Mouse (Mus musculus): ENCODE measurements at regions not wholly inside any gene's neighbourhood (a gene's known extent, or its start where the extent isn't known, plus 50 kb on each side); places are given as distances from the start of the nearest gene placed in this dataset.
"Not testable (repeated sequence)": the region's sequence is repeated elsewhere in the genome, so short reads cannot be mapped to it uniquely, and the experiment has no call there.

- Histone ChIP-seq H3K4me3 (ENCODE audit: low read depth, low read length) (no peak overlapping the region), H3K4me1 (ENCODE audit: control insufficient read depth, insufficient read depth, low read length) (no peaks in the 10 kb centered on the region), H3K27ac (ENCODE audit: low read length) (no peak overlapping the region), H3K4me2 (replicated peaks; ENCODE audit: low read depth, low read length) (no peak overlapping the region), H3K9ac (replicated peaks; ENCODE audit: low read depth, low read length) (no peak overlapping the region), H3K27me3 (ENCODE audit: control insufficient read depth, insufficient read depth, low read length) (no peaks in the 10 kb centered on the region), H3K9me3 (ENCODE audit: control insufficient read depth, low read depth, low read length) (no peaks in the 10 kb centered on the region), H3K36me3 (ENCODE audit: control insufficient read depth, insufficient read depth, low read length) (no peaks in the 10 kb centered on the region)
- no peak for ATAC-seq (ENCODE audit: insufficient number of reproducible peaks, insufficient read depth, low FRiP score, low read depth)
- 65% methylated on average over 1 of the region's 1 CpGs for WGBS
Measured at GRCm38 (mm10) chr9:92799695-92800094, 257.7 kb downstream of the Plod2 start.

GRCm38 (mm10) chr9:92809469-92809868, 267.4 kb downstream of the Plod2 start:
- H3K9me3 ChIP-seq (ENCODE audit: control insufficient read depth, low read depth, low read length) = no peaks in the 10 kb centered on the region
- no peak overlapping the region for H3K9ac ChIP-seq (replicated peaks; ENCODE audit: low read depth, low read length)
- H3K36me3 ChIP-seq (ENCODE audit: control insufficient read depth, insufficient read depth, low read length) = no peaks in the 10 kb centered on the region
- H3K4me1 ChIP-seq (ENCODE audit: control insufficient read depth, insufficient read depth, low read length) = no peaks in the 10 kb centered on the region
- H3K4me2 ChIP-seq (replicated peaks; ENCODE audit: low read depth, low read length) = no peak overlapping the region
- ATAC-seq (ENCODE audit: insufficient number of reproducible peaks, insufficient read depth, low FRiP score, low read depth) = no peak
- no peak overlapping the region for H3K4me3 ChIP-seq (ENCODE audit: low read depth, low read length)
- H3K27me3 ChIP-seq (ENCODE audit: control insufficient read depth, insufficient read depth, low read length) = no peaks in the 10 kb centered on the region
- H3K27ac ChIP-seq (ENCODE audit: low read length) = no peak overlapping the region

GRCm38 (mm10) chr9:92820721-92821120, 278.7 kb downstream of the Plod2 start:
- Histone ChIP-seq H3K36me3 (ENCODE audit: control insufficient read depth, insufficient read depth, low read length) (no peaks in the 10 kb centered on the region), H3K9me3 (ENCODE audit: control insufficient read depth, low read depth, low read length) (no peaks in the 10 kb centered on the region), H3K9ac (replicated peaks; ENCODE audit: low read depth, low read length) (no peak overlapping the region), H3K4me3 (ENCODE audit: low read depth, low read length) (no peak overlapping the region), H3K27ac (ENCODE audit: low read length) (no peak overlapping the region), H3K27me3 (ENCODE audit: control insufficient read depth, insufficient read depth, low read length) (no peaks in the 10 kb centered on the region), H3K4me2 (replicated peaks; ENCODE audit: low read depth, low read length) (no peak overlapping the region), H3K4me1 (ENCODE audit: control insufficient read depth, insufficient read depth, low read length) (no peaks in the 10 kb centered on the region)
- 0 out of 2 replicates have a peak, but pooled peaks have one; percentile 6 for ATAC-seq (ENCODE audit: insufficient number of reproducible peaks, insufficient read depth, low FRiP score, low read depth)
- 56% methylated on average over 11 of the region's 11 CpGs for WGBS

- Histone ChIP-seq H3K4me3 (ENCODE audit: low read depth, low read length) (no peak overlapping the region), H3K4me1 (ENCODE audit: control insufficient read depth, insufficient read depth, low read length) (no peaks in the 10 kb centered on the region), H3K9me3 (ENCODE audit: control insufficient read depth, low read depth, low read length) (no peaks in the 10 kb centered on the region), H3K9ac (replicated peaks; ENCODE audit: low read depth, low read length) (no peak overlapping the region), H3K27me3 (ENCODE audit: control insufficient read depth, insufficient read depth, low read length) (no peaks in the 10 kb centered on the region), H3K36me3 (ENCODE audit: control insufficient read depth, insufficient read depth, low read length) (no peaks in the 10 kb centered on the region), H3K27ac (ENCODE audit: low read length) (no peak overlapping the region), H3K4me2 (replicated peaks; ENCODE audit: low read depth, low read length) (no peak overlapping the region)
- ATAC-seq (ENCODE audit: insufficient number of reproducible peaks, insufficient read depth, low FRiP score, low read depth) = no peak
Measured at GRCm38 (mm10) chr9:92826708-92827353, 284.8 kb downstream of the Plod2 start.

- not testable (repeated sequence) for H3K27me3 ChIP-seq (ENCODE audit: control insufficient read depth, insufficient read depth, low read length); ATAC-seq (ENCODE audit: insufficient number of reproducible peaks, insufficient read depth, low FRiP score, low read depth); H3K4me3 ChIP-seq (ENCODE audit: low read depth, low read length); H3K9ac ChIP-seq (replicated peaks; ENCODE audit: low read depth, low read length); H3K4me2 ChIP-seq (replicated peaks; ENCODE audit: low read depth, low read length); H3K36me3 ChIP-seq (ENCODE audit: control insufficient read depth, insufficient read depth, low read length); H3K27ac ChIP-seq (ENCODE audit: low read length); H3K4me1 ChIP-seq (ENCODE audit: control insufficient read depth, insufficient read depth, low read length); H3K9me3 ChIP-seq (ENCODE audit: control insufficient read depth, low read depth, low read length)
- 85% methylated on average over 2 of the region's 2 CpGs for WGBS
Measured at GRCm38 (mm10) chr9:92836156-92836555, 294.1 kb downstream of the Plod2 start.

GRCm38 (mm10) chr9:92856410-92857083, 314.5 kb downstream of the Plod2 start:
- no peak for ATAC-seq (ENCODE audit: insufficient number of reproducible peaks, insufficient read depth, low FRiP score, low read depth)

GRCm38 (mm10) chr9:92865822-92866221, 323.8 kb downstream of the Plod2 start:
- 66% methylated on average over 6 of the region's 6 CpGs for WGBS
- no peak overlapping the region for H3K27ac ChIP-seq (ENCODE audit: low read length)
- H3K36me3 ChIP-seq (ENCODE audit: control insufficient read depth, insufficient read depth, low read length) = no peaks in the 10 kb centered on the region
- no peak overlapping the region for H3K4me2 ChIP-seq (replicated peaks; ENCODE audit: low read depth, low read length)
- ATAC-seq (ENCODE audit: insufficient number of reproducible peaks, insufficient read depth, low FRiP score, low read depth) = no peak
- no peak overlapping the region for H3K4me3 ChIP-seq (ENCODE audit: low read depth, low read length)
- no peak overlapping the region for H3K9ac ChIP-seq (replicated peaks; ENCODE audit: low read depth, low read length)
- no peaks in the 10 kb centered on the region for H3K9me3 ChIP-seq (ENCODE audit: control insufficient read depth, low read depth, low read length)
- H3K4me1 ChIP-seq (ENCODE audit: control insufficient read depth, insufficient read depth, low read length) = no peaks in the 10 kb centered on the region
- H3K27me3 ChIP-seq (ENCODE audit: control insufficient read depth, insufficient read depth, low read length) = no peaks in the 10 kb centered on the region

More at GRCm38 (mm10) chr9:92856410-92857083, 314.5 kb downstream of the Plod2 start:
- Histone ChIP-seq H3K4me1 (ENCODE audit: control insufficient read depth, insufficient read depth, low read length) (no peaks in the 10 kb centered on the region), H3K9me3 (ENCODE audit: control insufficient read depth, low read depth, low read length) (no peaks in the 10 kb centered on the region), H3K36me3 (ENCODE audit: control insufficient read depth, insufficient read depth, low read length) (no peaks in the 10 kb centered on the region), H3K4me2 (replicated peaks; ENCODE audit: low read depth, low read length) (no peak overlapping the region), H3K27ac (ENCODE audit: low read length) (no peak overlapping the region), H3K4me3 (ENCODE audit: low read depth, low read length) (no peak overlapping the region), H3K27me3 (ENCODE audit: control insufficient read depth, insufficient read depth, low read length) (no peaks in the 10 kb centered on the region), H3K9ac (replicated peaks; ENCODE audit: low read depth, low read length) (no peak overlapping the region)
- WGBS = 88% methylated on average over 7 of the region's 7 CpGs

- H3K9me3 ChIP-seq (ENCODE audit: control insufficient read depth, low read depth, low read length) = no peaks in the 10 kb centered on the region
- no peak overlapping the region for H3K4me3 ChIP-seq (ENCODE audit: low read depth, low read length)
- ATAC-seq (ENCODE audit: insufficient number of reproducible peaks, insufficient read depth, low FRiP score, low read depth) = no peak
- WGBS = 31% methylated on average over 4 of the region's 4 CpGs
- no peak overlapping the region for H3K27ac ChIP-seq (ENCODE audit: low read length)
- H3K27me3 ChIP-seq (ENCODE audit: control insufficient read depth, insufficient read depth, low read length) = no peaks in the 10 kb centered on the region
- no peaks in the 10 kb centered on the region for H3K36me3 ChIP-seq (ENCODE audit: control insufficient read depth, insufficient read depth, low read length)
- no peaks in the 10 kb centered on the region for H3K4me1 ChIP-seq (ENCODE audit: control insufficient read depth, insufficient read depth, low read length)
- no peak overlapping the region for H3K9ac ChIP-seq (replicated peaks; ENCODE audit: low read depth, low read length)
- H3K4me2 ChIP-seq (replicated peaks; ENCODE audit: low read depth, low read length) = no peak overlapping the region
Measured at GRCm38 (mm10) chr9:92878589-92878988, 336.6 kb downstream of the Plod2 start.

- Histone ChIP-seq H3K9ac (replicated peaks; ENCODE audit: low read depth, low read length) (no peak overlapping the region), H3K4me2 (replicated peaks; ENCODE audit: low read depth, low read length) (no peak overlapping the region), H3K36me3 (ENCODE audit: control insufficient read depth, insufficient read depth, low read length) (no peaks in the 10 kb centered on the region), H3K4me1 (ENCODE audit: control insufficient read depth, insufficient read depth, low read length) (no peaks in the 10 kb centered on the region), H3K4me3 (ENCODE audit: low read depth, low read length) (no peak overlapping the region), H3K27ac (ENCODE audit: low read length) (no peak overlapping the region), H3K9me3 (ENCODE audit: control insufficient read depth, low read depth, low read length) (no peaks in the 10 kb centered on the region), H3K27me3 (ENCODE audit: control insufficient read depth, insufficient read depth, low read length) (no peaks in the 10 kb centered on the region)
- ATAC-seq (ENCODE audit: insufficient number of reproducible peaks, insufficient read depth, low FRiP score, low read depth) = no peak
- 76% methylated on average over 2 of the region's 2 CpGs for WGBS
Measured at GRCm38 (mm10) chr9:92879812-92880211, 337.8 kb downstream of the Plod2 start.

Data from stomach, embryonic 14.5 days (tissue).